Mouse (Mus musculus) heart, embryonic 11.5 days (tissue): ENCODE results near the gene Dock9. TPM values are rescaled to one million over a fixed set of nuclear protein-coding genes. Genes with fewer than 3 reads are reported as not detected.

ENCODE experiments used
- ATAC-seq: fragments of 200-750 bp; cut with Nextera tagmentation; replicated peaks from 2 replicates; pipeline ENCODE4 v1.8.0; 2017; ENCODE audit warnings: moderate library complexity; ENCODE audit not compliant: insufficient number of reproducible peaks, low FRiP score, low TSS enrichment
- H3K27ac ChIP-seq: fragments of 300-500 bp; sonication (generic); 2 replicates; pipeline ENCODE4 v1.5.1; 2014; ENCODE audit warnings: mild to moderate bottlenecking, low read depth, low read length
- H3K27me3 ChIP-seq: fragments of 300-500 bp; sonication (generic); 2 replicates; pipeline ENCODE4 v1.6.1; 2014; ENCODE audit warnings: mild to moderate bottlenecking, low read length, mixed read lengths; ENCODE audit not compliant: control insufficient read depth, insufficient read depth
- H3K36me3 ChIP-seq: fragments of 300-500 bp; sonication (generic); 2 replicates; pipeline ENCODE4 v1.6.1; 2014; ENCODE audit warnings: mild to moderate bottlenecking, low read length, moderate library complexity, mixed read lengths; ENCODE audit not compliant: control insufficient read depth, insufficient read depth
- H3K4me1 ChIP-seq: fragments of 300-500 bp; sonication (generic); 2 replicates; pipeline ENCODE4 v1.6.1; 2014; ENCODE audit warnings: low read length; ENCODE audit not compliant: control insufficient read depth, insufficient read depth
- H3K4me2 ChIP-seq: fragments of 300-500 bp; sonication (generic); 2 replicates; pipeline ENCODE4 v1.6.1; 2014; ENCODE audit warnings: mild to moderate bottlenecking, moderate library complexity
- H3K4me3 ChIP-seq: fragments of 300-500 bp; sonication (generic); 2 replicates; pipeline ENCODE4 v1.5.1; 2014; ENCODE audit warnings: low read depth, low read length
- H3K9ac ChIP-seq: fragments of 300-500 bp; sonication (generic); 2 replicates; pipeline ENCODE4 v1.6.1; 2014; ENCODE audit warnings: mild to moderate bottlenecking, low read depth, low read length, moderate library complexity
- H3K9me3 ChIP-seq: fragments of 300-500 bp; sonication (generic); replicated peaks from 2 replicates; pipeline ENCODE4 v1.6.1; 2016; ENCODE audit warnings: low read length; ENCODE audit not compliant: control insufficient read depth
- WGBS: fragments of 180-500 bp; shearing (Covaris S2); extraction: QIAGEN DNeasy Blood & Tissue Kit; methylation state at CpG from one replicate; pipeline ENCODE4 v1.1.7; 2014; ENCODE audit not compliant: insufficient replicate concordance; 5-methylcytosine and 5-hydroxymethylcytosine counted together
- polyA plus RNA-seq: library from polyadenylated mRNA; unstranded; fragments of >200 nt; fragmentation: Nextera tagmentation; extraction: Ambion mirVana; gene quantifications from 2 replicates; pipeline ENCODE4 v1.2.1, GENCODE M21; 2014

The Dock9 gene
- polyA plus RNA-seq, 1 experiment from 2014 or later = 6.7 TPM

- Histone ChIP-seq H3K36me3 (no peaks in the 10 kb centered on the region), H3K9me3 (no peaks in the 10 kb centered on the region), H3K27ac (no peak overlapping the region), H3K4me1 (peaks cover 10% of the 10 kb centered on the region), H3K4me2 (no peak overlapping the region), H3K9ac (no peak overlapping the region), H3K4me3 (no peak overlapping the region), H3K27me3 (no peaks in the 10 kb centered on the region)
- ATAC-seq = no peak
- WGBS = 67% methylated on average over 6 of the region's 6 CpGs
Measured at GRCm38 (mm10) chr14:121565930-121566329, 231.7 kb downstream of the Dock9 start.

GRCm38 (mm10) chr14:121564656-121565055, 233.0 kb downstream of the Dock9 start:
- no peak for ATAC-seq
- Histone ChIP-seq H3K9ac (no peak overlapping the region), H3K9me3 (no peaks in the 10 kb centered on the region), H3K4me1 (peaks cover 10% of the 10 kb centered on the region), H3K27ac (no peak overlapping the region), H3K4me2 (no peak overlapping the region), H3K4me3 (no peak overlapping the region), H3K36me3 (no peaks in the 10 kb centered on the region), H3K27me3 (no peaks in the 10 kb centered on the region)
- 76% methylated on average over 7 of the region's 7 CpGs for WGBS

GRCm38 (mm10) chr14:121563954-121564353, 233.7 kb downstream of the Dock9 start:
- whole genome bisulfite sequencing = 83% methylated on average over 4 of the region's 4 CpGs
- Histone ChIP-seq H3K9me3 (no peaks in the 10 kb centered on the region), H3K4me1 (peaks cover 10% of the 10 kb centered on the region), H3K27me3 (no peaks in the 10 kb centered on the region), H3K36me3 (no peaks in the 10 kb centered on the region), H3K4me3 (no peak overlapping the region), H3K9ac (no peak overlapping the region), H3K4me2 (no peak overlapping the region), H3K27ac (no peak overlapping the region)
- no peak for ATAC-seq

- H3K27me3 ChIP-seq = no peaks in the 10 kb centered on the region
- H3K36me3 ChIP-seq = no peaks in the 10 kb centered on the region; the same call in 1 of the 2 replicates
- H3K27ac ChIP-seq = no peak overlapping the region
- no peak for ATAC-seq
- H3K9ac ChIP-seq = no peak overlapping the region
- no peaks in the 10 kb centered on the region for H3K4me1 ChIP-seq
- no peak overlapping the region for H3K4me3 ChIP-seq
- no peaks in the 10 kb centered on the region for H3K9me3 ChIP-seq
- 78% methylated on average over 13 of the region's 13 CpGs for WGBS
- H3K4me2 ChIP-seq = no peak overlapping the region
Measured at GRCm38 (mm10) chr14:121559026-121559425, 238.6 kb downstream of the Dock9 start.

GRCm38 (mm10) chr14:121556401-121557315, 241.0 kb downstream of the Dock9 start:
- Histone ChIP-seq H3K4me1 (no peaks in the 10 kb centered on the region), H3K4me3 (no peak overlapping the region), H3K27me3 (no peaks in the 10 kb centered on the region), H3K27ac (no peak overlapping the region), H3K36me3 (no peaks in the 10 kb centered on the region; the same call in 1 of the 2 replicates), H3K9ac (no peak overlapping the region), H3K9me3 (no peaks in the 10 kb centered on the region), H3K4me2 (no peak overlapping the region)
- WGBS = 83% methylated on average over 21 of the region's 21 CpGs
- ATAC-seq = no peak

GRCm38 (mm10) chr14:121553785-121554184, 243.9 kb downstream of the Dock9 start:
- Histone ChIP-seq H3K27ac (no peak overlapping the region), H3K9me3 (no peaks in the 10 kb centered on the region), H3K4me2 (no peak overlapping the region), H3K36me3 (no peaks in the 10 kb centered on the region; the same call in 1 of the 2 replicates), H3K4me1 (no peaks in the 10 kb centered on the region), H3K27me3 (no peaks in the 10 kb centered on the region), H3K4me3 (no peak overlapping the region), H3K9ac (no peak overlapping the region)
- no peak for ATAC-seq

GRCm38 (mm10) chr14:121552586-121552985, 245.1 kb downstream of the Dock9 start:
- no peak overlapping the region for H3K4me3 ChIP-seq
- no peaks in the 10 kb centered on the region for H3K27me3 ChIP-seq
- no peak for ATAC-seq
- H3K27ac ChIP-seq = no peak overlapping the region
- no peaks in the 10 kb centered on the region; the same call in 1 of the 2 replicates for H3K36me3 ChIP-seq
- 77% methylated on average over 5 of the region's 5 CpGs for WGBS
- H3K9me3 ChIP-seq = no peaks in the 10 kb centered on the region
- H3K4me1 ChIP-seq = no peaks in the 10 kb centered on the region
- no peak overlapping the region for H3K9ac ChIP-seq
- no peak overlapping the region for H3K4me2 ChIP-seq

- no peak for ATAC-seq
- no peak overlapping the region for H3K27ac ChIP-seq
- no peaks in the 10 kb centered on the region for H3K9me3 ChIP-seq
- no peak overlapping the region for H3K4me3 ChIP-seq
- 79% methylated on average over 6 of the region's 6 CpGs for WGBS
- H3K36me3 ChIP-seq = no peaks in the 10 kb centered on the region; the same call in 1 of the 2 replicates
- H3K9ac ChIP-seq = no peak overlapping the region
- H3K4me2 ChIP-seq = no peak overlapping the region
- no peaks in the 10 kb centered on the region for H3K4me1 ChIP-seq
- H3K27me3 ChIP-seq = no peaks in the 10 kb centered on the region
Measured at GRCm38 (mm10) chr14:121549834-121550233, 247.8 kb downstream of the Dock9 start.

GRCm38 (mm10) chr14:121547745-121548144, 249.9 kb downstream of the Dock9 start:
- no peaks in the 10 kb centered on the region for H3K27me3 ChIP-seq
- H3K4me2 ChIP-seq = no peak overlapping the region
- ATAC-seq = no peak
- no peaks in the 10 kb centered on the region for H3K4me1 ChIP-seq
- no peaks in the 10 kb centered on the region for H3K9me3 ChIP-seq
- H3K4me3 ChIP-seq = no peak overlapping the region
- WGBS = 60% methylated on average over 7 of the region's 7 CpGs
- no peak overlapping the region for H3K9ac ChIP-seq
- H3K27ac ChIP-seq = no peak overlapping the region
- H3K36me3 ChIP-seq = no peaks in the 10 kb centered on the region
